Mouse (Mus musculus): ENCODE measurements around the gene Selenop. TPM values are rescaled to one million over a fixed set of nuclear protein-coding genes. Genes with fewer than 3 reads are reported as not detected.

Gene Selenop
- polyA plus RNA-seq, 1 experiment from 2014 or later, result 156 TPM

Other genes starting within 250 kb of the Selenop start
- gene Ccdc152, start 35.0 kb downstream of the Selenop start, polyA plus RNA-seq (2015; fragmentation: Nextera tagmentation; extraction: Ambion mirVana), result 0.39 and 0.42 TPM in 2 replicates